Mouse (Mus musculus) midbrain, postnatal 0 days (tissue): ENCODE data around the gene Nfkbil1. TPM values are rescaled to one million over a fixed set of nuclear protein-coding genes. Genes with fewer than 3 reads are reported as not detected.
A peak's percentile ranks its signal among the peaks of the same experiment; 100 is the strongest.

Experiments
- ATAC-seq: fragments of 200-750 bp; cut with Nextera tagmentation; 2 replicates; pipeline ENCODE4 v1.8.0; 2017; ENCODE audit warnings: moderate number of reproducible peaks, mild to moderate bottlenecking, moderate TSS enrichment, moderate library complexity; ENCODE audit not compliant: low FRiP score
- DNase-seq: peaks from one replicate; pipeline ENCODE4 v3.0.0-alpha.2; 2015; ENCODE audit warnings: low spot score
- H3K27ac ChIP-seq: fragments of 300-500 bp; sonication (generic); 2 replicates; pipeline ENCODE4 v1.5.1; 2014; ENCODE audit warnings: low read depth, mild to moderate bottlenecking, low read length, mixed read lengths
- H3K27me3 ChIP-seq: fragments of 300-500 bp; sonication (generic); 2 replicates; pipeline ENCODE4 v1.6.1; 2014; ENCODE audit warnings: low read length, control low read depth, mixed read lengths; ENCODE audit not compliant: insufficient read depth
- H3K36me3 ChIP-seq: fragments of 300-500 bp; sonication (generic); 2 replicates; pipeline ENCODE4 v1.6.1; 2014; ENCODE audit warnings: low read length, control low read depth, mixed read lengths; ENCODE audit not compliant: insufficient read depth
- H3K4me1 ChIP-seq: fragments of 300-500 bp; sonication (generic); 2 replicates; pipeline ENCODE4 v1.6.1; 2014; ENCODE audit warnings: mild to moderate bottlenecking, control low read depth, antibody characterized with exemption, low read length, mixed read lengths; ENCODE audit not compliant: insufficient read depth
- H3K4me2 ChIP-seq: fragments of 300-500 bp; sonication (generic); 2 replicates; pipeline ENCODE4 v1.6.1; 2014; ENCODE audit warnings: low read depth, mild to moderate bottlenecking, low read length, mixed read lengths; ENCODE audit not compliant: poor library complexity, severe bottlenecking
- H3K4me3 ChIP-seq: fragments of 300-500 bp; sonication (generic); 2 replicates; pipeline ENCODE4 v1.5.1; 2014; ENCODE audit warnings: low read depth, mild to moderate bottlenecking, low read length, moderate library complexity
- H3K9ac ChIP-seq: fragments of 300-500 bp; sonication (generic); replicated peaks from 2 replicates; pipeline ENCODE4 v1.6.1; 2014; ENCODE audit warnings: mild to moderate bottlenecking, low read length, moderate library complexity, mixed read lengths; ENCODE audit not compliant: poor library complexity, severe bottlenecking
- H3K9me3 ChIP-seq: fragments of 300-500 bp; sonication (generic); 2 replicates; pipeline ENCODE4 v1.6.1; 2016; ENCODE audit warnings: low read length, control low read depth
- CTCF ChIP-seq: IDR thresholded peaks from 2 replicates; pipeline ENCODE4 v1.5.1; 2016; ENCODE audit warnings: antibody characterized with exemption, mild to moderate bottlenecking
- WGBS: fragments of 180-500 bp; shearing (Covaris S2); extraction: QIAGEN DNeasy Blood & Tissue Kit; methylation state at CpG from one replicate; pipeline ENCODE4 v1.1.7; 2014; 5-methylcytosine and 5-hydroxymethylcytosine counted together
- polyA plus RNA-seq: library from polyadenylated mRNA; unstranded; fragments of >200 nt; fragmentation: Nextera tagmentation; extraction: Ambion mirVana; gene quantifications from 2 replicates; pipeline ENCODE4 v1.2.1, GENCODE M21; 2015
- total RNA-seq: library from RNA; depleted of rRNA; stranded (reverse); fragments of >200 nt; gene quantifications from 2 replicates; pipeline ENCODE4 v1.2.3, GENCODE M21; 2014

Nfkbil1 gene
- total and polyA plus RNA-seq, 2 experiments from 2014 or later = 12.3 to 18.5 TPM

DNA sequence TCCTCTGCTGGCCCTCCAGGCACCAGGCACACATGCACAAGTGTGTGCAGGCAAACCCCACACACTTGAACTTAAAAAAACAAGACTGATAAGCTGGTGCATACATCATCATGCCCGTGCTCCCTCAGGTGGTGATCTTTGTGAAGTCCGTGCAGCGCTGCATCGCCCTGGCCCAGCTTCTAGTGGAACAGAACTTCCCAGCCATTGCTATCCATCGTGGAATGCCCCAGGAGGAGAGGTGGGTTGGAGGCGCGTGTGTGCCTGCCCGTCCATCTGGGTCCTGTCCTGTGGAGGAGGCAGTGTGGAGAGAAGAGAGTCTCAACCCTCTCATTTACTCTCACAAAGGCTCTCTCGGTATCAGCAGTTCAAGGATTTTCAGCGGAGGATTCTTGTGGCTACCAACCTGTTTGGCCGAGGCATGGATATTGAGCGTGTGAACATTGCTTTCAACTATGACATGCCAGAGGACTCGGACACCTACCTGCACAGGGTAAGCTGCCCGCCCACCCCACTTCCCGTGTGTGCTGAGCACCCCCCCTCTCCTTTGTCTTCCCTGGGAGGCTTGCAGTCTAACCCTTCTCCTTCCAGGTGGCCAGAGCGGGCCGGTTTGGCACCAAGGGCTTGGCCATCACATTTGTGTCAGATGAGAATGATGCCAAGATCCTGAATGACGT, 17.2 kb upstream of the Nfkbil1 start:
- Histone ChIP-seq H3K9me3 (no peaks in the 10 kb centered on the region), H3K4me3 (no peak overlapping the region), H3K4me1 (no peaks in the 10 kb centered on the region), H3K27me3 (no peaks in the 10 kb centered on the region), H3K36me3 (peaks cover 58% of the 10 kb centered on the region), H3K9ac (no peak overlapping the region), H3K4me2 (no peak overlapping the region), H3K27ac (no peak overlapping the region)
- peak; percentile 11; the same call in 1 of the 2 replicates for TF ChIP-seq CTCF
- WGBS = 83% methylated on average over 18 of the region's 18 CpGs
- 0 out of 2 replicates have a peak, but pooled peaks have one; percentile 15 for ATAC-seq
- no peak for DNase-seq

DNA sequence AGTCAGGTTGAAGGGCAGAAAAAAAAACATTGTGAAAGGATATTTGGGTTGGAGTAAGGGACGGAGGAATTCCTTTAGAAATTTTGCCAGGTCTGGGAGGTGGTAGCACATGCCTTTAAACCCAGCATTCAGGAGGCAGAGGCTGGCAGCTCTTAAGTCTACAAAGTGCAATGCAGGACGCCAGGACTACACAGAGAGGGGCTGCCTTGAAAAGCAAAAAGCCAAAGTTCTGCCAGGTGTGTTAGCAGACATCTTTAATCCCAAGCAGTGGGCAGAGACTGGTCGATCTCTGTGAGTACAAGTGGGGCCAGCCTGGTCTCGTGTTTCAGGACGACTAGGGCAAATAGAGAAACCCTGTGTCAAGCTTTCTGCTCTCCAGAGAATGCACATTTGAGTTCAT, 16.4 kb upstream of the Nfkbil1 start:
- WGBS = 77% methylated on average over 5 of the region's 5 CpGs
- H3K36me3 ChIP-seq = peaks cover 66% of the 10 kb centered on the region
- H3K27ac ChIP-seq = no peak overlapping the region
- ATAC-seq = no peak
- H3K4me2 ChIP-seq = no peak overlapping the region
- no peak for TF ChIP-seq CTCF
- no peaks in the 10 kb centered on the region for H3K27me3 ChIP-seq
- H3K9me3 ChIP-seq = no peaks in the 10 kb centered on the region
- H3K4me3 ChIP-seq = no peak overlapping the region
- H3K9ac ChIP-seq = no peak overlapping the region
- no peaks in the 10 kb centered on the region for H3K4me1 ChIP-seq
- no peak for DNase-seq

GRCm38 (mm10) chr17:35251162-35251719, 15.6 kb upstream of the Nfkbil1 start:
- H3K27ac ChIP-seq = no peak overlapping the region
- H3K4me3 ChIP-seq = no peak overlapping the region
- no peaks in the 10 kb centered on the region for H3K27me3 ChIP-seq
- DNase-seq = no peak
- H3K9ac ChIP-seq = no peak overlapping the region
- H3K4me1 ChIP-seq = no peaks in the 10 kb centered on the region
- TF ChIP-seq CTCF = no peak
- H3K36me3 ChIP-seq = peaks cover 74% of the 10 kb centered on the region
- no peak overlapping the region for H3K4me2 ChIP-seq
- H3K9me3 ChIP-seq = no peaks in the 10 kb centered on the region
- ATAC-seq = no peak
- 82% methylated on average over 15 of the region's 15 CpGs for WGBS

- Histone ChIP-seq H3K36me3 (peaks cover 79% of the 10 kb centered on the region), H3K9ac (no peak overlapping the region), H3K9me3 (no peaks in the 10 kb centered on the region), H3K27me3 (no peaks in the 10 kb centered on the region), H3K27ac (no peak overlapping the region), H3K4me2 (no peak overlapping the region), H3K4me1 (no peaks in the 10 kb centered on the region), H3K4me3 (no peak overlapping the region)
- no peak for TF ChIP-seq CTCF
- WGBS = 95% methylated on average over 3 of the region's 3 CpGs
- DNase-seq (no peak), ATAC-seq (no peak)
These were observed 14.9 kb upstream of the Nfkbil1 start for GRCm38 (mm10) chr17:35250348-35251120.

DNA sequence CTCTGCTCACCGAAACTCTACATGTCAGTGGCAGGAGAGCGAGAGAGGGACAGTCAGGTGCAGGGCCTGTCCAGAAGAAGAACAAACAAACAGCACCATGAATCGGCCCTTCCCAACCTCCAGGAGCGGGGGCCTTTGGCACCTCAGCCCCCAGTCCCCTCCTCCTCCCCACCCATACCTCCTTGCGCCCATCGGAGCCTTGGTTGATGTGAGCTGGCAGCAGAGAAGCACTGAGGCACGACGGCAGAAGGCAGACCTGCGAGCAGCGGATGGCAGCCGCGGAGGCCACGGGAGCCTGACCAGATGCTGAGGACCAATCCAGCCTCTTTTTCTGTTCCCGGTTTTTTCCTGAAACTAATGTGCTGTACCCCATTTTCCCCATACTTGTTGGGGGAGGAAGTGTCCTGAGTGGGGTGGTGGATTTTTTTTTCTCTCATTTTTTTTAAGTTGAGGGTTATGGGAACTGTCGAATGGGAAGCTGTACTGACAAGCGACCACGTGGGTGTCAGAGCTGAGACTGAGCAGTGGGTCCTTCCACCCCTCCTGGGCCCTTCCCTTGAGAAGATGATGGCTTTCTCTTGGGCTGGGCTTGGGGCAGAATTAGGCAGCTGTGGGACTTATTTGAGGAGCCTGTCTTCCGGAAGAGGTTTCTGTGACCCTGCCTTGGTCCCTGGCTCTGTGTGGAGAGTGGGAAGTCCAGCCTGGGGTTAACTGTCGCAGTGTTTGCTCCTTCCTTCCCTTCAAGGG, 14.0 kb upstream of the Nfkbil1 start:
- no peaks in the 10 kb centered on the region for H3K4me1 ChIP-seq
- H3K9ac ChIP-seq = no peak overlapping the region
- no peaks in the 10 kb centered on the region for H3K9me3 ChIP-seq
- 78% methylated on average over 19 of the region's 19 CpGs for WGBS
- no peaks in the 10 kb centered on the region for H3K27me3 ChIP-seq
- no peak overlapping the region for H3K4me2 ChIP-seq
- DNase-seq (no peak), ATAC-seq (no peak)
- H3K27ac ChIP-seq = no peak overlapping the region
- H3K36me3 ChIP-seq = peaks cover 88% of the 10 kb centered on the region
- TF ChIP-seq CTCF = no peak
- H3K4me3 ChIP-seq = no peak overlapping the region
